Mouse (Mus musculus): Measurements from ENCODE around the gene Nuak1. TPM values are rescaled to one million over a fixed set of nuclear protein-coding genes. Genes with fewer than 3 reads are reported as not detected.

The Nuak1 gene
- total and polyA plus RNA-seq, 3 experiments, result 1.1 to 2.2 TPM; not detected in 1

DNA sequence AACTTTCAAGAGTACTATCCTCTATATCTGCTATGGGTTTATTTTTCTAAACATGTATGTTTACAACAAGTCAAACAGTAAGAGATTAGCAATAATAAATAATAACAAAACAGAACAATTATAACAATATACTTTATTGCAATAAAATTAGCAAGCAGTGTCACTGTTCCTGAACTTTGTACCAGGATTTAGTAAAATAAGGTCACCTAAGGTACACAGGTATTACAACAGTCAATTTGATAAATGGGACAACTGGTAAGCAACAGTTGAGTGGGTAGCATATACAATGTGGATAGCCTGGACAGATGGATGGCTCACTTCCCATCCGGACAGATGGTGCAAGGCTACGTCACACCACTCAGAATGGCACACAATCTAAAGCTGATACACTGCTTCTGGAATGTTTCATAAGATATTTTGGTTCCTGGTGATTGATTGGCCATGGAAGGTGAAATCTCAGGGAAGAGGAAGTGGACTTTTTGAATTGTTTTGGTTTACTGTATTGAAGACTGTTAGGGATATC, 59.1 kb downstream of the Nuak1 start:
- Histone ChIP-seq H3K9ac (ENCODE audit: control insufficient read depth, low read depth, low read length, poor library complexity, severe bottlenecking) (no peak overlapping the region), H3K36me3 (ENCODE audit: control insufficient read depth in 1 of 2, insufficient read depth in 2 of 2, low read length in 2 of 2) (no peaks in the 10 kb centered on the region), H3K4me1 (ENCODE audit: control insufficient read depth in 1 of 2, insufficient read depth in 2 of 2, low read length in 2 of 2) (no peaks in the 10 kb centered on the region), H3K9me3 (replicated peaks; ENCODE audit: insufficient read depth, low read length) (no peaks in the 10 kb centered on the region), H3K27ac (ENCODE audit: control insufficient read depth, low read depth, low read length) (no peak overlapping the region), H3K79me2 (ENCODE audit: control insufficient read depth, insufficient read depth, low read length, poor library complexity) (no peaks in the 10 kb centered on the region), H3K27me3 (ENCODE audit: control insufficient read depth in 1 of 2, insufficient read depth in 2 of 2, low read length in 2 of 2) (no peaks in the 10 kb centered on the region), H3K4me3 (ENCODE audit: control insufficient read depth in 1 of 2, insufficient read depth in 1 of 2, low read depth in 2 of 2, low read length in 2 of 2) (no peak overlapping the region)
- DNase-seq (ENCODE audit: low read depth, low spot score), result no peak
- TF ChIP-seq E2F4 (IDR thresholded peaks at IDR 0.05; ENCODE audit: borderline replicate concordance, low read depth, low read length) (no peak), GATA1 (IDR thresholded peaks at IDR 0.05; ENCODE audit: low read depth, low read length) (no peak), USF1 (IDR thresholded peaks at IDR 0.05; ENCODE audit: low read depth, low read length) (no peak), TCF12 (IDR thresholded peaks at IDR 0.05; ENCODE audit: low read depth, low read length) (no peak), MXI1 (IDR thresholded peaks at IDR 0.05; ENCODE audit: low read depth, low read length) (no peak), ZNF384 (IDR thresholded peaks at IDR 0.05; ENCODE audit: low read depth, low read length) (no peak)

- H3K79me2 ChIP-seq (ENCODE audit: control insufficient read depth, insufficient read depth, low read length, poor library complexity), result no peaks in the 10 kb centered on the region
- H3K27ac ChIP-seq (ENCODE audit: control insufficient read depth, low read depth, low read length), result no peak overlapping the region
- H3K9ac ChIP-seq (ENCODE audit: control insufficient read depth, low read depth, low read length, poor library complexity, severe bottlenecking), result no peak overlapping the region
- H3K36me3 ChIP-seq (ENCODE audit: control insufficient read depth in 1 of 2, insufficient read depth in 2 of 2, low read length in 2 of 2), result no peaks in the 10 kb centered on the region
- no peaks in the 10 kb centered on the region for H3K4me1 ChIP-seq (ENCODE audit: control insufficient read depth in 1 of 2, insufficient read depth in 2 of 2, low read length in 2 of 2)
- TF ChIP-seq NRF1 (IDR thresholded peaks at IDR 0.05; ENCODE audit: insufficient read depth, low read depth, low read length, poor library complexity, severe bottlenecking) (no peak), USF2 (IDR thresholded peaks at IDR 0.05; ENCODE audit: borderline replicate concordance in 1 of 2, insufficient read depth in 1 of 2, low read depth in 1 of 2, low read length in 2 of 2) (no peak), MYB (IDR thresholded peaks at IDR 0.05; ENCODE audit: low read depth, low read length) (no peak), UBTF (IDR thresholded peaks at IDR 0.05; ENCODE audit: borderline replicate concordance, insufficient read depth, low read depth, low read length) (no peak), POLR2AphosphoS2 (IDR thresholded peaks at IDR 0.05; ENCODE audit: low read length) (no peak), POLR2AphosphoS5 (IDR thresholded peaks at IDR 0.05; ENCODE audit: borderline replicate concordance, low read depth, low read length) (no peak), ZKSCAN1 (IDR thresholded peaks at IDR 0.05; ENCODE audit: low read depth, low read length) (no peak), SMC3 (IDR thresholded peaks at IDR 0.05; ENCODE audit: low read depth, low read length) (no peak), CHD1 (IDR thresholded peaks at IDR 0.05; ENCODE audit: low read depth, low read length) (no peak), CHD2 (IDR thresholded peaks at IDR 0.05; ENCODE audit: low read length) (no peak), E2F4 (IDR thresholded peaks at IDR 0.05; ENCODE audit: borderline replicate concordance, low read depth, low read length) (no peak), GATA1 (IDR thresholded peaks at IDR 0.05; ENCODE audit: low read depth, low read length) (no peak), JUND (IDR thresholded peaks at IDR 0.05; ENCODE audit: low read depth, low read length) (no peak), RAD21 (IDR thresholded peaks at IDR 0.05; ENCODE audit: low read depth, low read length) (no peak), HCFC1 (IDR thresholded peaks at IDR 0.05; ENCODE audit: low read depth, low read length) (no peak)
- H3K9me3 ChIP-seq (replicated peaks; ENCODE audit: insufficient read depth, low read length), result no peaks in the 10 kb centered on the region
- no peak for DNase-seq (ENCODE audit: low read depth, low spot score)
- H3K27me3 ChIP-seq (ENCODE audit: control insufficient read depth in 1 of 2, insufficient read depth in 2 of 2, low read length in 2 of 2), result no peaks in the 10 kb centered on the region
- no peak overlapping the region for H3K4me3 ChIP-seq (ENCODE audit: control insufficient read depth in 1 of 2, insufficient read depth in 1 of 2, low read depth in 2 of 2, low read length in 2 of 2)
Observed at GRCm38 (mm10) chr10:84379366-84379765, 61.0 kb downstream of the Nuak1 start.
